Mouse (Mus musculus) heart, embryonic 14.5 days (tissue): ENCODE results near the gene Entpd7. TPM values are rescaled to one million over a fixed set of nuclear protein-coding genes. Genes with fewer than 3 reads are reported as not detected.

ENCODE experiments used
- ATAC-seq: fragments of 200-750 bp; cut with Nextera tagmentation; 2 replicates; pipeline ENCODE4 v1.8.0; 2017; ENCODE audit warnings: low read depth, moderate TSS enrichment; ENCODE audit not compliant: insufficient number of reproducible peaks, insufficient read depth, low FRiP score
- H3K27ac ChIP-seq, 2 experiments: fragments of 200-500 bp in 1 of 2; fragments of 300-500 bp in 1 of 2; sonication (generic) in 1 of 2; replicated peaks in 1 of 2; 2 replicates each; pipeline ENCODE4 v1.5.1; 2012 to 2014; ENCODE audit warnings: low read depth in 2 of 2, low read length in 2 of 2, control low read depth in 1 of 2, mild to moderate bottlenecking in 1 of 2, mixed read lengths in 1 of 2; ENCODE audit not compliant: control insufficient read depth in 1 of 2, insufficient read depth in 1 of 2
- H3K27me3 ChIP-seq: fragments of 300-500 bp; sonication (generic); 2 replicates; pipeline ENCODE4 v1.6.1; 2014; ENCODE audit warnings: mild to moderate bottlenecking, low read length, control low read depth; ENCODE audit not compliant: control insufficient read depth, insufficient read depth
- H3K36me3 ChIP-seq: fragments of 300-500 bp; sonication (generic); 2 replicates; pipeline ENCODE4 v1.6.1; 2014; ENCODE audit warnings: mild to moderate bottlenecking, control low read depth, low read length, mixed read lengths; ENCODE audit not compliant: control insufficient read depth, insufficient read depth
- H3K4me1 ChIP-seq, 2 experiments: fragments of 200-500 bp in 1 of 2; fragments of 300-500 bp in 1 of 2; sonication (generic) in 1 of 2; 2 replicates each; pipeline ENCODE4 v1.6.1; 2012 to 2014; ENCODE audit warnings: low read length in 2 of 2, control low read depth in 1 of 2, mixed read lengths in 1 of 2; ENCODE audit not compliant: control insufficient read depth in 2 of 2, insufficient read depth in 2 of 2
- H3K4me2 ChIP-seq: fragments of 300-500 bp; sonication (generic); 2 replicates; pipeline ENCODE4 v1.6.1; 2014; ENCODE audit warnings: mild to moderate bottlenecking, low read length
- H3K4me3 ChIP-seq, 2 experiments: fragments of 200-500 bp in 1 of 2; fragments of 300-500 bp in 1 of 2; sonication (generic) in 1 of 2; 2 replicates each; pipeline ENCODE4 v1.5.1; 2012 to 2014; ENCODE audit warnings: low read length in 2 of 2, mild to moderate bottlenecking in 2 of 2, control low read depth in 1 of 2, low read depth in 1 of 2, moderate library complexity in 1 of 2; ENCODE audit not compliant: control insufficient read depth in 1 of 2, insufficient read depth in 1 of 2
- H3K9ac ChIP-seq: fragments of 300-500 bp; sonication (generic); 2 replicates; pipeline ENCODE4 v1.6.1; 2014; ENCODE audit warnings: mild to moderate bottlenecking, low read length
- H3K9me3 ChIP-seq: fragments of 300-500 bp; sonication (generic); 2 replicates; pipeline ENCODE4 v1.6.1; 2016; ENCODE audit warnings: low read length, control low read depth; ENCODE audit not compliant: control insufficient read depth
- WGBS: fragments of 180-500 bp; shearing (Covaris S2); extraction: QIAGEN DNeasy Blood & Tissue Kit; methylation state at CpG from one replicate; pipeline ENCODE4 v1.1.7; 2014; 5-methylcytosine and 5-hydroxymethylcytosine counted together
- polyA plus RNA-seq: library from polyadenylated mRNA; unstranded; fragments of >200 nt; fragmentation: Nextera tagmentation; extraction: Ambion mirVana; gene quantifications from 2 replicates; pipeline ENCODE4 v1.2.1, GENCODE M21; 2014

Gene Entpd7
- polyA plus RNA-seq, 1 experiment from 2014 or later: 6.9 TPM

DNA sequence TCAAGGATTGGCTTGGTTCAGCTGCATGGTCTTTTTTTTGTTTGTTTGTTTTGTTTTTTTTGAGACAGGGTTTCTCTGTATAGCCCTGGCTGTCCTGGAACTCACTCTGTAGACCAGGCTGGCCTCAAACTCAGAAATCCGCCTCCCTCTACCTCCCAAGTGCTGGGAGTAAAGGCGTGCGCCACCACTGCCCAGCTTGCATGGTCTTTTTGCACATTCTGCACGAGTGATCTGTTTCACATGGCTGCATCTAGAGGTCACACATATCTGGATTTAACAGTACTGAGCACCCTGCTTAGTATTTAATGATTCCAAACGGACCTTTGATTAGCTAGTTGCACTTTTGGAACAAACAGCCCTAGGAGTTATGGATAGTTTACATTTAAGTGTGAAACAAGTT, 22.5 kb downstream of the Entpd7 start:
- no peak overlapping the region for H3K9ac ChIP-seq
- WGBS: 79% methylated on average over 5 of the region's 5 CpGs
- H3K4me2 ChIP-seq: no peak overlapping the region
- H3K27ac ChIP-seq: no peak overlapping the region
- H3K36me3 ChIP-seq: peaks cover 32% of the 10 kb centered on the region
- H3K4me3 ChIP-seq: no peak overlapping the region
- H3K9me3 ChIP-seq: no peaks in the 10 kb centered on the region
- H3K27me3 ChIP-seq: peaks cover 23% of the 10 kb centered on the region
- no peaks in the 10 kb centered on the region for H3K4me1 ChIP-seq
- ATAC-seq: no peak

DNA sequence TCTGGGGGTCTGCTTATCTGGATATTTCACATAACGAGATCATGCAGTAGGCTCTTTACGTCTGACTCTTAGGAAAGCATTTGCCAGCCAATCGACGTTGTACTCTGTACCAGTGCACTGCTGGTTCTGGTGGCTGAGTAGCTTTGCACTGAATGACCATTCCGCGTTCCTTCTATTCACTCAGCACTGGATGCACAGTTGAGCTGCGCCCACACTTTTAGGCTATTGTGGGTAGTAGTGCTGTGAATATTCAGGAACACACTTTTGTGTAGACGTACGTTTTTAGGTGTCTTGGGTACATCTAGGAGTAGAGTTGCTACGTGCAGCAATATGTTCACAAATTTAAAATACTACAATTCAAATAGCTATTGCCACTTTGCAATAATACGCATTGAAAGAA, 30.6 kb downstream of the Entpd7 start:
- peaks cover 37% of the 10 kb centered on the region for H3K36me3 ChIP-seq
- ATAC-seq: no peak
- H3K27ac ChIP-seq: no peak overlapping the region
- 86% methylated on average over 11 of the region's 11 CpGs for whole genome bisulfite sequencing
- no peak overlapping the region for H3K4me3 ChIP-seq
- H3K4me1 ChIP-seq: no peaks in the 10 kb centered on the region
- H3K9ac ChIP-seq: no peak overlapping the region
- H3K9me3 ChIP-seq: no peaks in the 10 kb centered on the region
- H3K4me2 ChIP-seq: no peak overlapping the region
- H3K27me3 ChIP-seq: peaks cover 22% of the 10 kb centered on the region; the same call in 1 of the 2 replicates

DNA sequence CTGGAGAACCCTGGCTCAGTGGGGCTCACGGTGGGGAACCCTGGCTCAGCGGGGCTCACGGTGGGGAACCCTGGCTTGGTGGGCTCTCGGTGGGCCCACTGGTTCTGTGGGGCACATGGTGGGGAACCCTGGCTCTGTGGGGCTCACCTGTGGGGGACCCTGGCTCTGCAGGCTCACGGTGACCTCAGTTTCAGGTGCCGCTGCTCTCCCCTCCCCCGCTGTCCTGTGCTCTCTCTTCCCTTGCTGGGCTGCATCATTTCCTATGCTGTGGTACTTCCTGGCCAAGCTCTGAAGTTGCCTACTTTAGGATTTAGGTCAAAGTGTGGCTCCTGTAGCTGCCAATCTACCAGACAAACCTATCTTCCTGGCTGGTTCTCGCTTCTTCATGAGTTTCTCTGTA, 33.4 kb downstream of the Entpd7 start:
- WGBS: 73% methylated on average over 8 of the region's 8 CpGs
- H3K4me1 ChIP-seq: no peaks in the 10 kb centered on the region
- no peak for ATAC-seq
- H3K9ac ChIP-seq: no peak overlapping the region
- no peaks in the 10 kb centered on the region for H3K9me3 ChIP-seq
- H3K36me3 ChIP-seq: peaks cover 52% of the 10 kb centered on the region
- no peak overlapping the region for H3K27ac ChIP-seq
- H3K4me2 ChIP-seq: no peak overlapping the region
- H3K4me3 ChIP-seq: no peak overlapping the region
- H3K27me3 ChIP-seq: peaks cover 18% of the 10 kb centered on the region; the same call in 1 of the 2 replicates

DNA sequence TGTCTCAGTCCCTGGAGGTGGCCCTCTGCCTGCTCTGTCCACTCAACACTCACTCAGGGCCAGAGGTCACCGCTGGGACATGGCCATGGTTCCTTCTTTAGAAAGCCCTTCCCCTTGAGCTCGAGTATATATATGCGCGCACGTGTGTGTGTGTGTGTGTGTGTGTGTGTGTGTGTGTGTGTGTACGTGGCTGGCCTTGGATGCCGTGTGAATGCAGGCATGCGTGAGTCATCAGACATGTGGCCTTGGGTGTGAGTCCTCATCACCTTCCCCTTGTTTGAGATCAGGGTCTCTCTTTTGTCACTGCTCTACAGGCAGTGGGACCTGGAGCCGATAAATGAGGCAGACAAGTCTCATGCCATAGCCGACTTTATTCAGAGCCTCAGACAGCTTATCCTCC, 34.0 kb downstream of the Entpd7 start:
- Histone ChIP-seq H3K4me3 (no peak overlapping the region), H3K9ac (no peak overlapping the region), H3K27ac (no peak overlapping the region), H3K4me2 (no peak overlapping the region), H3K27me3 (peaks cover 12% of the 10 kb centered on the region; the same call in 1 of the 2 replicates), H3K4me1 (no peaks in the 10 kb centered on the region), H3K9me3 (no peaks in the 10 kb centered on the region), H3K36me3 (peaks cover 52% of the 10 kb centered on the region)
- ATAC-seq: no peak
- 75% methylated on average over 10 of the region's 10 CpGs for WGBS

DNA sequence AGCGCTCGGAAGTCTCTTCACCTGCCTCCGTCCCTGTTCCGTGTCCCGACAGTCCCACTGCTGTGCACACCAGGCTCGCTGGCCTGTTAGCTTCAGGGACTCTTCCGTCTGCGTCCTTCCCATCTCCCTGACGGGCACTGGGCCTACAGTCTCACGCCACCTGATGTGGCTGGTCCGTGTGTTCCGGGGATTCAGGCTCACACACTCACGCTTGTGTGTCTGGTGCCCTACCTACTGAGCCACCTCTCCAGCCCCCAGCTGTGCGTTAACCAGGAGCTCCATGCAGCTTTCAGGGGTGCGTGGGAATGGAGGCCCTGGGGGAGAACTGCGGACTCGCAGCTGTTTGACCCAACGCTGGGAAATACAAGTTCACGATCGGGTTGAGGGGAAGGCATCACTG, 34.7 kb downstream of the Entpd7 start:
- WGBS: 89% methylated on average over 20 of the region's 20 CpGs
- Histone ChIP-seq H3K9me3 (no peaks in the 10 kb centered on the region), H3K9ac (no peak overlapping the region), H3K4me1 (no peaks in the 10 kb centered on the region), H3K27ac (no peak overlapping the region), H3K4me2 (no peak overlapping the region), H3K27me3 (peaks cover 12% of the 10 kb centered on the region; the same call in 1 of the 2 replicates), H3K36me3 (peaks cover 53% of the 10 kb centered on the region), H3K4me3 (no peak overlapping the region)
- no peak for ATAC-seq

DNA sequence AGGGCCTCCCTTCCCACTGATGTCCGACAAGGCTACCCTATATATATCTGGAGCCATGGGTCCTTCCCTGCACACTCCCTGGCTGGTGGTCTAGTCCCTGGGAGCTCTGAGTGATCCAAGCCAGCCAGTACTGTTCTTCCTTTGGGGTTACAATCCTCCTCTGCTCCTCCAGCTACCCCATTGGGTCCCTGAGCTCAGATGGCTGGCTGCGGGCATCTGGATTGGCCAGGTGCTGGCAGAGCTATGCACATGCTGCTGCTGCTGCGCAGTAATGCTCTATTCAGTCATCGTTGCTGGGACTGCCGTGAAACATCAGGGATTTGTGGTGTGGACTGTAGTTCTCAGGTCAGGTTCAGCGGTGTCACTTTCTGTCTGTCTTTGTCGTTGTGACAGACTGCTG, 35.3 kb downstream of the Entpd7 start:
- no peak overlapping the region for H3K4me3 ChIP-seq
- no peak overlapping the region for H3K27ac ChIP-seq
- WGBS: 86% methylated on average over 7 of the region's 7 CpGs
- no peaks in the 10 kb centered on the region for H3K9me3 ChIP-seq
- H3K36me3 ChIP-seq: peaks cover 53% of the 10 kb centered on the region
- no peak overlapping the region for H3K4me2 ChIP-seq
- no peak for ATAC-seq
- H3K9ac ChIP-seq: no peak overlapping the region
- peaks cover 0 to 2% of the 10 kb centered on the region in 2 experiments; a peak in 1 of 4 replicates for H3K4me1 ChIP-seq
- peaks cover 12% of the 10 kb centered on the region; the same call in 1 of the 2 replicates for H3K27me3 ChIP-seq

DNA sequence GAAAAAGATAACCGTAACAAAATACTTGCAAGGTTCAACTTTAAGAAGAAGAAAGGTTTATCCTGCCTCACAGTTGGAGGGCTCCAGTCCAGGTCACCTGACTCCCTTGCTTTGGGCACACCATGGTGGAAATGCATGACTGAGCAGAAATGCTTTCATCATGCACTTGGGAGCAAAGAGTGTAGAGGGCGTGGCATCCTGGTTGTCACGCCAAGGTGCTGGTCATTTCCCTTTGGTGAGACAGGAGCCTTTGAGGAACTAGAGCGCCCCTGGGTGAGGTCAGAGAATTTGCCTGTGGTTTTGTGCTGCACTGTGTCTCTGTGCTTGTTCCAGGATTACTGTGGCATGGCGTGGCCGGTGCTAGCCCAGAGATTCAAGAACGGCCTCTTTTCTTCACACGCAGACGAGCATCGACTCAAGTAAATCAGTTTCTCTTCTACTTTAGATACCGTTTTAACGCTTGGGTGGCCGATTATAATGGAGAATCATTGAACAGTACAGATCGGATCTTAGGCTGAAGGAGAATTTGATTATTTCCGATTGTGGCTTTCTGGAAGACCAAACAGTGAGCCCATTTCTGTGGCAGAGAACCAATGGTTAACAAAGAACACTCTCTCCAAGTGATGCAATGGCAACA, 37.2 kb downstream of the Entpd7 start:
- Histone ChIP-seq H3K27me3 (peaks cover 4% of the 10 kb centered on the region; the same call in 1 of the 2 replicates), H3K4me2 (no peak overlapping the region), H3K4me3 (no peak overlapping the region), H3K27ac (no peak overlapping the region), H3K9me3 (no peaks in the 10 kb centered on the region), H3K36me3 (peaks cover 46% of the 10 kb centered on the region), H3K4me1 (peaks cover 0 to 2% of the 10 kb centered on the region in 2 experiments; a peak in 1 of 4 replicates), H3K9ac (no peak overlapping the region)
- 92% methylated on average over 15 of the region's 15 CpGs for WGBS
- ATAC-seq: no peak
